Mouse (Mus musculus) T-helper 1 cell (primary cell): ENCODE results near the gene Slc39a11.

Experiments
- in situ Hi-C: fragments of 300-600 bp; cut with MboI, MseI; formaldehyde crosslinking; loops from one replicate; pipeline ENCODE4 v1.15.1; 2025; ENCODE audit warnings: high pct_unique_total_duplicates

Slc39a11 gene

DNA sequence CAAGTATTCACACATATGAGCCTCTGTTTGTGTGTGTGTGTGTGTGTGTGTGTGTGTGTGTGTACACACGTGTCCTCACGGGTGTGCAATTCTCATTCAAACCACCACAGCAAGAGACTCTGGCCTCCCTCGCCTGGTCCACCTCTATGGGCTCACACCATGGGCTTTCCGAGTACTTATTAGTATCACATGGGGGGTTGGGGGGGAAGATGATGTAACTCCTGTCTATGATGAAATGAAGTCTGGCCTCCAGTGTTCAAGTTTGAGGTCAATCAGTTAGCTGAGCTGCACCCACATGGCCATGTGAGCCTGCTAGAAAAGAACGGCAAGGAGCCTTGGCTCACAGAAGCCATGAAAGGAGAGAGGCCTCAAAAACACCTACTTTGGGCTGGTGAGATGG lies 16.5 kb downstream of the Slc39a11 start:
- in situ Hi-C loops = no loop called here

DNA sequence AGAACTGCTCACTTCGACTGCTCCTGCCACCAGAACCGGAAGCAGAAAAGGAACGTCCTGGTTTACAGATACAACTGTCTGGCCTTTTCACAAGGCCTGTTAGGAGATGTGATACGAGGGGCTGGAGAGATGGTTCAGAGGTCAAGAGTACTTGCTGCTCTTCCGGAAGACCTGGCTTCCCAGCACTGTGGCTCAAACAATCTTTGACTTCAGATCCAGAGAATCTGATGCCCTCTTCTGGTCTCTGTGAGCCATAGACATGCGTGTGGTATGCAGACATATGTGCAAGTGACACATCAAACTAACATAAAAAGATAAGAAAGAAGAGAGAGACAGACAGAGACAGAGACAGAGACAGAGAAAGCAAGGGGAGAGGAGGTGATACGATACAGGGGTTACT lies 17.6 kb downstream of the Slc39a11 start:
- in situ Hi-C loops = no loop called here

DNA sequence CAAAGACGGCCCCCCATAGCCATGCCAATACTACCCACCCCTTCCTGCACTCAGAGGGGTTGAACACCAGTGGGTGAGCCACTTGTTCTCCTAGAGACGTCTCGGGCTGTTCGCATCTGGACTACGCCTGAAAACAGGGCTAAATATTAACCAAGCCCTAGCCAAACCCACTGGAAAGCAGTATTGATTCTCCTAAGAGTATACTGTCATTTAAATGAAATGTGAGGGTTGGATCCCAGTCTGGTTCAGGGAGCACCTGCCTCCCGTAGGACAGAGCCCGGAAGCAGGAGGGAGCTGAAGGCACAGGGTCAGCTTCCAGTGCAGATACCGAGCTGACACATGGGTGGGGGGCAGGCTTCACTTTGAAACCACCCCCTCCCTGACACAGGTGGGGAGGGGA lies 18.0 kb downstream of the Slc39a11 start:
- in situ Hi-C loops = no loop called here

DNA sequence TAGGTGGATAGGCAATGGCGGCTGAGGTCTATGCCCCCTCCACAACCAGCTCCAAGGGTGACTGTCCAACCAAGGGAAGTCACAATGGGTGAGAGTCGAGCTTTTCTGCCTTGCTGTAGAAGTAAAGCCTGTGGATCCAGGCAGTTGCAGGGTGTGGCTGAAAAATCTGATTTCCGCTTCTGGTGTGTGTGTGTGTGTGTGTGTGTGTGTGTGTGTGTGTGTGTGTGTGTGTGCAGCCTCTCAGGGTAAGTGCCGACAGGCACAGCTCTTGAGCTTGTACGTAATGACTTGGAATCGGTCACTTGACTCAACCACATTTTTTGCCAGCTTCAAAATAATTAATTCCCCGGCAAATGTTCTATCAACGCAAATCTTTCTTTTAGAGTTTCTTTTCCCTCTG lies 18.6 kb downstream of the Slc39a11 start:
- in situ Hi-C loops = no loop called here

GRCm38 (mm10) chr11:113630642-113631041 lies 19.2 kb downstream of the Slc39a11 start:
- in situ Hi-C loops = no loop called here

- in situ Hi-C loops = loop anchor here (5.0 kb wide), 1 partner anchor 455 kb away; no protein-coding TSS in a partner anchor
These were observed 22.1 kb downstream of the Slc39a11 start for GRCm38 (mm10) chr11:113627785-113628184.

GRCm38 (mm10) chr11:113625437-113625836 lies 24.4 kb downstream of the Slc39a11 start:
- in situ Hi-C loops = loop anchor here (5.0 kb wide), 1 partner anchor 453 kb away; no protein-coding TSS in a partner anchor

GRCm38 (mm10) chr11:113622028-113622427 lies 27.9 kb downstream of the Slc39a11 start:
- in situ Hi-C loops = no loop called here

DNA sequence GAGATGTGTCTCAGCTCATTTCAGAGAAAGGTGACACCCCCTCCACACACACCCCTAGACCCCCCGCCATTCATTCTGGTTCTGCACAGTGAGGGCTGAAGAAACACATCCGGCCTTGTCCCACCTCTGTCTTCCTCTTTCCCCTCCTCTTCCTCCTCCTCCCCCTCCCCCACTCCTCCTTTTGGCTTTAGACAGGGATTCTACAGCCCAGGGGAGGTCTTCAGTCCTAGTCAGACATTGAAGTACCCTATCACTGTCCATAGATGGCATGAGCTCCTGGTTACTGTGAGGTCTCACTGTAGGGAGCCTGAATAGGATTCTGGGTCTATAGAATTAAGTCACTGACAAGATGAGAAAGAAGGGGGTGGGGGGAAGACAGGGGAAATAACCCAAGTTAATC lies 28.9 kb downstream of the Slc39a11 start:
- in situ Hi-C loops = no loop called here

- in situ Hi-C loops = loop anchor here (5.0 kb wide), 1 partner anchor 97 kb away; no protein-coding TSS in a partner anchor
These were observed 30.3 kb downstream of the Slc39a11 start for GRCm38 (mm10) chr11:113619420-113620080.

DNA sequence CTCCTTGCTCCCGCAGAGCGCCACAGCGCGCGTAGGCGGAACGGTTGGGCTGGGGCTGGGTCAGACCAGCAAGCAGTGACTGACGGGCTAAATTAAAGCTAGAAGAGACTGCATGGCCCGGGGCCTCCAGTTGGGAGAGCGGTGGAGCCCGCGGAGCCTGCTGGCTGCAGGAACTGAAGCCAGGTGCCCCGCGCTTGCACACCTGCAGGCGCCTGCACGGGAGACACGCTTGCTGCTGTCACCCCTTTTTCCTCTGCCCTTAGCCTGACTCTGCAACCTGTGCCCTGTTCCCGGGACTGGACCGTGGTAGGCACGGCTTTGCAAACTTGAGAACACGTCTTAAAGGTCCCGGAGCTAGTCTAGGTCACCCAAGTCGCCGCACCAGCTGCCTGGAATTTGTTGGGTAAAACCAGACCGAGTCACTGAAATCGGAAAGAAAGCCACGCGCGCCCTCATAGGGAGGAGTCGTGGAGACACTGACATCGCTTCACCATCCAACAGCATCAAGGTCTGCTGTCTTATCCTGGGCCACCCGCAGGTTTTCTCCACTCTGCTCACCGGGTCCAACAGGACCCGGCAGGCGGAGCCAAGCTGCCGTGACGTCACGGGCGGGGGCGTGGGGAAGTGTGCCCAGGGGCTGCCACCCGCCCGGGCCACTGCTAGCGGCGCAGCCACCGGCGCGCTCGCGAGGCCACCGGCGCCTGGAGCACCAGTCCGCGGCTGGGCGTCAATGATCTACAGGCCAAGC lies 31.0 kb downstream of the Slc39a11 start, which contains the start of gene Sstr2:
Gene Sstr2 (plus strand): TSS at position 671 of the 748 bp plus-strand sequence.
- in situ Hi-C loops = loop anchor here (5.0 kb wide), 1 partner anchor 97 kb away; no protein-coding TSS in a partner anchor

DNA sequence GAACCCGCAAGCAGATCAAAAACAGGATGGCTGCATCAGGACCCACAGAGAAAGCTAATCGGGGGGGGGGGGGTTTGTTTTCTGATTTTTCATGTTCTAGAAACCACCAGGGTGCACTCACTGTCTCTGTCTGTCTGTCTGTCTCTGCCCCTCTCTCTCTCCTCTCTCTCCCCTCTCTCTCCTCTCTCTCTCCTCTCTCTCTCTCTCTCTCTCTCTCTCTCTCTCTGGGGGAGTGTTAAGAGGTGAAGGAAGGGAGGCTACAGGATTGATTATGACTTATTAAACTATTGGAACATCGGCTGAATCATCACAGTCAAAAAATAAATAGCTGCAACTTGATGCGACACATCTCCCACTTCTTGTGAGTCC lies 31.6 kb downstream of the Slc39a11 start:
- in situ Hi-C loops = loop anchor here (5.0 kb wide), 1 partner anchor 96 kb away; no protein-coding TSS in a partner anchor

GRCm38 (mm10) chr11:113617132-113617911 lies 32.6 kb downstream of the Slc39a11 start:
- in situ Hi-C loops = loop anchor here (5.0 kb wide), 1 partner anchor 95 kb away; no protein-coding TSS in a partner anchor

GRCm38 (mm10) chr11:113614476-113614875 lies 35.4 kb downstream of the Slc39a11 start:
- in situ Hi-C loops = no loop called here

GRCm38 (mm10) chr11:113611664-113612611 lies 37.9 kb downstream of the Slc39a11 start:
- in situ Hi-C loops = no loop called here

- in situ Hi-C loops = no loop called here
These were observed 38.7 kb downstream of the Slc39a11 start for GRCm38 (mm10) chr11:113611112-113611646.

GRCm38 (mm10) chr11:113610266-113610665 lies 39.6 kb downstream of the Slc39a11 start:
- in situ Hi-C loops = no loop called here

- in situ Hi-C loops = loop anchor here (5.0 kb wide), 1 partner anchor 312 kb away; no protein-coding TSS in a partner anchor
These were observed 40.3 kb downstream of the Slc39a11 start for GRCm38 (mm10) chr11:113609581-113609980.

DNA sequence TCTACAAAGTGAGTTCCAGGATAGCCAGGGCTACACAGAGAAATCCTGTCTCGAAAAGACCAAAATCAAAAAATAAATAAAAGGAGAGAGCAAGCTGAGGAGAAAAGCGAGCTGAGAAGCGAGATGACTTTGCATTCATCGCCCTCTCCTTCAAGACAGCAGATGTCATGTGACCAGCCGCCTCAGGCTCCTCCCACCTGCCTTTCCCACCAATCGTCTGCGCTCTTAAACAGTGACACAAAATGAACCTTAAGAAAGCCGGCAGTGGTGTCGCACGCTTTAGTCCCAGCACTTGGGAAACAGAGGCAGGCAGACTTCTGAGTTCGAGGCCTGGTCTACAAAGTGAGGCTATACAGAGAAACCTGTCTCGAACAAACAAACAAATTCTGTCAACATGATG lies 42.3 kb downstream of the Slc39a11 start:
- in situ Hi-C loops = loop anchor here (5.0 kb wide), 1 partner anchor 310 kb away; no protein-coding TSS in a partner anchor

DNA sequence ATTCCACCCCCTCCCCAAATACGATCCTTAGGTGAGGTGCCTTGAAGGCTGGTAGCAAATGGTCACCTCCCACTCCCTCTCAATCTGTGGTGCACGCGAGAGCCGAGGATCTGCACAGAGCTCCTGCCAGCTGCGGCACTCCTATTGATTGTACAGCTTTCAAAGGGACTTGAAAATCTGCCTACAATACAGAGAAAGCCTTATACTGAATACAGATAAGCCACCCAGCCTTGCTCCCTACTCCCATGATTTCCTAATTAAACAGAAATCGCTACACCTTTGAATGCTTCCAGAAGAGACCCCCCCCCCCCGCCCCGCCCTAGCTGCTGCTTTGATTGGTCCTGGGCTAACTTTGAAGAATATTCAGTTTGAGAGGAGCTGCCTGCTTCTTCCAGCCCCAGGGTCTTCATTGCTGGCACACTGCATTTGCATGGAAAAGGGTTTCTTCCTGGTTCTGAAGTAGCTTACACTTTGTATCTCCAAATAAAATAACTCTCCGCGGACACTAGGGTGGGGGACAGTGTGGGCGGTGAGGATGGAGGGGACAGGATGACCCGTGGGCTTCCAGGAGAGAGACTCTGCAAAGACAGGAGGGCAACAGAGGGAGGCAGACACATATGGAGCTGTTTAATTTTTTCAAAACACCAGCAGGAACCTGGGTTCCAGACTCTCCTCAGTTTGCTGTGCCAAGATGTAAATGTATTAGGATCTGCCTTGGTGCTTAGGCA lies 48.1 kb downstream of the Slc39a11 start:
- in situ Hi-C loops = no loop called here
